Mouse (Mus musculus) mouse trophoblast stem cell (cell line): ENCODE measurements at regions not wholly inside any gene's neighbourhood (a gene's known extent, or its start where the extent isn't known, plus 50 kb on each side); places are given as distances from the start of the nearest gene placed in this dataset.

Experiments
- in situ Hi-C, 2 experiments: fragments of 300-500 bp; cut with MseI, MboI; formaldehyde crosslinking; loops; 2 replicates in 1 of 2; 3 replicates in 1 of 2; pipeline ENCODE4 v1.15.1; 2025

GRCm38 (mm10) chr12:82115766-82116165 lies 53.4 kb upstream of the Sipa1l1 start:
- in situ Hi-C loops = loop anchor here in 1 of 2 experiments (25.0 kb wide), 2 partner anchors 128 to 303 kb away; no protein-coding TSS in a partner anchor
